Mouse (Mus musculus) splenic B cell, adult 2 months (primary cell): ENCODE measurements around the gene Mrpl2.
A peak's percentile ranks its signal among the peaks of the same experiment; 100 is the strongest.

Experiments
- DNase-seq: peaks from one replicate; pipeline ENCODE4 v3.0.0-alpha.2; 2011; ENCODE audit warnings: low read depth, low spot score
- H3K27me3 ChIP-seq: 2 replicates; pipeline ENCODE4 v1.6.1; 2012; ENCODE audit warnings: mild to moderate bottlenecking, low read length, moderate library complexity, mixed read lengths; ENCODE audit not compliant: control insufficient read depth, poor library complexity, insufficient read depth, severe bottlenecking
- H3K36me3 ChIP-seq: 2 replicates; pipeline ENCODE4 v1.6.1; 2012; ENCODE audit warnings: mild to moderate bottlenecking, low read length, moderate library complexity, mixed read lengths; ENCODE audit not compliant: control insufficient read depth, poor library complexity, insufficient read depth, severe bottlenecking

Mrpl2 gene

DNA sequence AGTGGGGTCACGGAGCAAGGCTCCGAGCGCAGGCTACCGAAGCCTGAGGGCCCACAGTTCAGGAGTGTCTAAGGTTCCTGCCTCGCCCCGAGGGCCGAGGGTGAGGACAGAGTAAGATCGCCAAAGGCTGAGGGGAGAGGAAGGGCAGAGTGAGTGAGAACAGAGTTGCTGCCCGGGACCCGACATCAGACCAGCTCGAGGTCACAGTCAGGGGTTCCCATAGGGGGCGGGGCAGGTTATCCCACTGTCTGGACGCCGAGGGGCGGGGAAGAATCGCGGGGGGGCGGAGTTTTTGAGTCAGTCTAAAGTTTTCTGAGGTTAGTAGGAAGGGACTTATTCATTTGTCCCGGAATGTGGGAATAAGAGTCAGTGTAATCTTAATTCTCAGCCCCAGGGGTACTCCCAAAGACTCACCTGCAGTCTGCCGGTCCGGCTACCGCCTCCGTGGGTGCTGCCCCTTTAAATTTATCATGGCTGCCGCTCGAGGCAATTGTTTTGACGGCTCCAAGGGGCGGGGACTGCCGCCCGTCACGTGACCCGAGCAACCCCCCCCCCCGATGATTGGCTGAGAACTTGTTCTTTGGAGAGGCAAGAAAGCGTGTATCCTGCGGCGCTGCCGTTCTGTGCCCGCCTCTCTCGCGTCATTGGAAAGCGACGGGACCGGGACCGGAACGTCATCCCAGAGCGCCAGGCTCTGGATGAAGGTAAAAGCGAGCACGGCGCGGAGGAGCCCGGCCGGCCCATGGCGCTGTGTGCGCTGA is at the start of gene Mrpl2, which contains the start of gene Klc4:
TSS of gene Mrpl2 (plus strand) at position 669 of the 761 bp plus-strand sequence.
TSS of gene Klc4 (minus strand) at position 462 of the 761 bp plus-strand sequence.
- no peaks in the 10 kb centered on the region for H3K36me3 ChIP-seq
- no peaks in the 10 kb centered on the region for H3K27me3 ChIP-seq
- DNase-seq: peak; percentile 99

DNA sequence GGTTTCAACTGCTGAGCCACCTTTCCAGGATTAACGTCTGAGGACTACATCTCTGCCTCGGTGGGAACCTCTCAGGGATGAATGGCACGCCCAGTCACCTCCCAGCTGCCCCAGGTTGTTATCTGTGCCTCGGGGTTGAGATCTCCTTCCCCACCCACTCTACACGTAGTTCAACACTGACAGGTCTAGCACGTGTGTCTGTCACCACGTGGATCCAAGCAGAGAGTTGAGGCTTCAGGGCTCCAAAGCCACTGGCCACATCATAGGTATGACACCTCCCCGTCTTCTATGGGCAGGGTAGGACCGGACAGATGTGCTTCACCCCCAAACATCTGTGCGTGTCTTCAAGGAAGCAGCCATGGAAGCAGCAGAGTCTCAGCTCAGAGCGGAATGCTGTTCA is 48.1 kb upstream of the Mrpl2 start:
- DNase-seq: no peak
- no peaks in the 10 kb centered on the region for H3K27me3 ChIP-seq
- H3K36me3 ChIP-seq: no peaks in the 10 kb centered on the region

DNA sequence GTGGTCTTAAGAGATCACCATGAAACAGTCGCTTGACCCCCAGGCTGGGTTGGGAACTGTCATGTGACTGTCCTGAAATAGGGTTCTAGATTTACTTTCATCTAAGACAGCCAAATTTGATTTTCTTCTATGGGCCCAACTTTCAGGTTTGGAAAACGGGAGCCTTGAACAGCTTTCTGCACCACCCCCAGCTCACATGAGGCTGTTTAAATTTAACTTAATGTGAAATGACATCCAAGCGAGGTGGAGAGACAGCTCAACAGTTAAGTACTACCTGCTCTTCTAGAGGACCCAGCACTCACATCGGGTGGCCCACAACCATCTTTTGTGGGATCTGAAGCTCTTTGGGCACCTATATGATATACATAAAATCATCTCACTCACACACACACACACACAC is 47.1 kb upstream of the Mrpl2 start:
- no peak for DNase-seq
- Histone ChIP-seq H3K27me3 (no peaks in the 10 kb centered on the region), H3K36me3 (no peaks in the 10 kb centered on the region)

DNA sequence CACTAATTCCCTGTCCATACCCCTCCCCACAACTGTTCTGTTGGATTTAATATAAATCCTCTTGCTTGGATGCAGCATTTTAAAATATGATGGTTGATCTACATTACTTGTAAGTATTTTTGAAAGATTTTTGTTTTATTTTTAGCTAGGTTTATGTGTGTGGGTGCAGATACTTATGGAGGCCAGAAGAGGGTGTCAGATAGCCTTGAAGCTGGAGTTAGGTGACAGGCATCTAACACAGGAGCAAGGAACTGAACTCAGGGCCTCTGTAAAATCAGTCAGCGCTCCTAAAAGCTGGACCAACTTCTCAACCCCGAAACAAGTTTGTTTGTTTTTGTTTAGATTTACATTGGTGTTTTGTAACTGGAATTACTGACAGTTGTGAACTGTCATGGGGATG is 45.5 kb upstream of the Mrpl2 start:
- peak; percentile 7 for DNase-seq

DNA sequence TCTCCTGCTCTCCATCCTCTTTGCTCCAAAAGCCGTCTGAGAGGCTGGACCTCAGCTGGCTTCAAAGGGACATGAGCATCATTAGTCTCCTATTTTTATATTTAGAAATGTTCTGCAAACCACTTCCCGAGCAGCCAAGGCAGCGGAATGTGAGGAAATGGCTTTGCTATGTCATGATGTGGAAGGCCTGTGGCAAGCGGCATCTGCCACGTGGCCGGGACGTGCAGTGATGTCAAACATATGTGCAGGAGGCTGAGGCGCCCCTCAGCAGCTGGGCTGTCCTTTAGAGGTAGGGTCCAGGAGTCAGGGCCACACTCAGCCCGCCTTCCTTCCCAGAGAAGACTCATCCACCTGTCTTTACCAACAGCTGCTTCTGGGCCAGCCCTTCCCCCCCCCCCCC is 43.8 kb upstream of the Mrpl2 start:
- Histone ChIP-seq H3K27me3 (no peaks in the 10 kb centered on the region), H3K36me3 (no peaks in the 10 kb centered on the region)
- DNase-seq: no peak

More for the DNA sequence above, 45.5 kb upstream of the Mrpl2 start:
- no peaks in the 10 kb centered on the region for H3K27me3 ChIP-seq
- no peaks in the 10 kb centered on the region for H3K36me3 ChIP-seq

DNA sequence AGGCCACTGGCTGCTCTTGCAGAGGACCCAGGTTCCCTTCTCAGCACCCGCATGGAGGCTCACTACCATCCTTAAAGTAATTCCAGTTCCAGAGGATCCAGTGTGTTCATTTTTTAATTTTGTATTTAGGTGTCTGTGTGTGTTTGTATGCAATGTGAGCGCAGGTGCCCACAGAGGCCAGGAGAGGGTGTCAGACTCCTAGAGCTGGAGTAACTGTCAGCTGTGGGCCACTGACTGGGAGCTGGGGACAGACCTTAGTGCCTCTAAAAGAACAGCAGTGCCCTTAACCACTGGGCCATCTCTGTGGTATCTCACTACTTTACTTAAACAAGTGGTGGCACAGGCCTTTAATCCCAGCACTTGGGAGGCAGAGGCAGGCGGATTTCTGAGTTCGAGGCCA is 42.8 kb upstream of the Mrpl2 start:
- Histone ChIP-seq H3K36me3 (no peaks in the 10 kb centered on the region), H3K27me3 (no peaks in the 10 kb centered on the region)
- DNase-seq: no peak

DNA sequence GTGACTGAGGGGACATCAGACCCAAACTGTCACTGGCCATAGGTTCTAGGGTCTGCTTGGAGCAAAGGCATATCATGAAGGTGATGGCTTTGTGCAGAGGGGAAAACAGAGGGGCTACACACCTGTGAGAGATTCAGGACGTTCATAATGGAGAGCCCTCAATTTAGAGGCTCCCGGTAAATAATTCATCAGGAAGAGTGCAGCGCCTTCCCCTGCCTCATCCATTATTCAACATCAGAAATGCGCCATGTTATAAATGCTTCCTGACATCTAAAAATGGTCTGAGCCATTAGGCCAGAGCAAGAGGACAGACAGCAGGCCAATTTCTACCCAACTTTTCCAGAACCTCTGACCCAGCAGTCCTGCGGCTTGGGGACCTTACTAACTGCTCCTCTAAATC is 40.9 kb upstream of the Mrpl2 start:
- Histone ChIP-seq H3K36me3 (no peaks in the 10 kb centered on the region), H3K27me3 (no peaks in the 10 kb centered on the region)
- no peak for DNase-seq

DNA sequence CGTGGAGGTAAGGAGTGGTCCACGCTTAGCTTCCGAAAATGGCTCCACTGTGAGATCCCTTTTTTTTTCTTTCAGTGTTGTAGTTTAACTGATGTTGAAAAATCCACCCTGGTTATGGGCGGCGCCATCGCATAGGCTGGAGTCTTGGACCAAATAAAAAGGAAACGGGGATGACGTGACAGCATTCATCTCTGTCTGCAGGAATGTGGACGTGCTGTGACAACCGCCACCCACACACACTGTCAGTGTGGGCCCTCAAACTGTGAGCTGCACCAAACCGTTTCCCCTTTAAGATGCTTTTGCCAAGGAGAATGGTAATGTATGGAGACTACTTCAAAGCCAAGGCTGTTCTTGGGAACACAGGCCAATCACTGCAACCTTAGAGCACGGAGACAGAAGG is 40.0 kb upstream of the Mrpl2 start:
- no peaks in the 10 kb centered on the region for H3K36me3 ChIP-seq
- no peak for DNase-seq
- no peaks in the 10 kb centered on the region for H3K27me3 ChIP-seq

DNA sequence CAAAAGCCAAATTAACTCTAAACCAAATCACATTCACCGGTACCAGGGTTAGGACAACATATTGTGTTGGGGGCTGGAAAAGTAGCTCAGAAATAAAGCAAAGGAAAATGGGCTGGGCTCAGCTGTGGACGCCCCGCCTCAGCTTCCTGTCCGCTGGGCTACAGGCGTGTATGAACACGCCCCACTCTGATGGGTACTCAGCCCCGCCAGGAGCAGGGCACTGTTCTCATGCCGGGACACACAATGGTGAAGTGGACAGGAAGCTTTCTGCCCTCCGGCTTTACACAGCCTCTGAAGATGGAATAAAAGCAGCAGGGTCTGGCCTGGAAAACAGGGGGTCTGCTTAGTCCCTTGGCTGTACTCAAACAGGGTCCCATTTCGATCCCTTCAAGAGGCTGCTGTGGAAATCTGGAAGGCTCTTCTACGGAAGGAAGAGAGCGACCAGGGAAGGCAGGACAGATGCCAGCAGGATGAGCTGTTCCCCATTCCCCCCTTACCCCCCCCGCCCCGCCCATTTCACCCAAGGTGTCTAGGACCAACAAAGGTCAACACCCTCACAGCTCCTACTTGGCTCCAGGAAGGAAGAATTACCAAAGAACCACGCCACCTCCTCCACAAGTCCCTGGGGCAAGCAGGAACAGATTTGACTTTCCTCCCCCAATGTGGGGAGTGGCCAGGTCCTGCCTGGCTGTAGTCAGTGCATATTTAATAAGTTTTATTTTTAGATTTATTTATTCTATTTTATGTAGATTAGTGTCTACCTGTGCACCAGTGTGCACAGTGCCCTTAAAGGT is 36.1 kb upstream of the Mrpl2 start:
- DNase-seq: no peak
- Histone ChIP-seq H3K36me3 (no peaks in the 10 kb centered on the region), H3K27me3 (no peaks in the 10 kb centered on the region)

DNA sequence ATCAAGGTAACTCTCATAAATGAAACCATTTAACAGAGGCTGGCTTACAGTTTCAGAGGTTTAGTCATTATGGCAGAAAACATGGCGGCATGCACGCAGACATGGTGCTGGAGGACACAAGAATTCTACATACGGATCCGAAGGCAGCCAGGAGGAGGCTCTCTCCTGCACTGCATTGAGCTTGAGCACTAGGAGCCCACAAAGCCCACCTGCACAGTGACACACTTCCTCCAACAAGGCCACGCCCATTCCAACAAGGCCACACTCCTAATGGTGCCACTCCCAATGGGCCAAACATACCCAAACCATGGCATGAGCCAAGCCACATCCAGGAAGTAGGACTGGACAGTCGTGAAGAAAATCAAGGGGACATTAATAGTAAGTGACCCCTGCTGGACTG is 34.7 kb upstream of the Mrpl2 start:
- Histone ChIP-seq H3K27me3 (no peaks in the 10 kb centered on the region), H3K36me3 (no peaks in the 10 kb centered on the region)
- no peak for DNase-seq

DNA sequence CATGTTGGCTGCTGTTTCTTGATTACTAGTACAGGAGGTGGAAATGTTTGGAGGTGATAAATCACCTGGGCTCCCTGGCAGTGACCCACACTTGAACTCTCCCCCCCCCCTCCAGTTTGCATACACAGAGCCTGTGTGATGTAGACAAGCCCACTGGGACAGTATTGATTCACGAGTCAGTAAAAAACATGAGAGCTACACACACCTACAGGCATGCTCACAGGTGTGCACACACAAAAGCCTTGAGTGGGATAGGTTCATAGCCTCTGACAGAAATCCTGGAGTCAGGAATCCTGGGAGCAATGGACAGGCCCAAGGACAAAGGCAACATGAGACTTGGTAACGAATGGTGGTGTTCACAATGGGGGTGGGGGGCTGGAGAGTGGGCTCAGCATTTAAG is 33.8 kb upstream of the Mrpl2 start:
- Histone ChIP-seq H3K27me3 (no peaks in the 10 kb centered on the region), H3K36me3 (no peaks in the 10 kb centered on the region)
- no peak for DNase-seq

DNA sequence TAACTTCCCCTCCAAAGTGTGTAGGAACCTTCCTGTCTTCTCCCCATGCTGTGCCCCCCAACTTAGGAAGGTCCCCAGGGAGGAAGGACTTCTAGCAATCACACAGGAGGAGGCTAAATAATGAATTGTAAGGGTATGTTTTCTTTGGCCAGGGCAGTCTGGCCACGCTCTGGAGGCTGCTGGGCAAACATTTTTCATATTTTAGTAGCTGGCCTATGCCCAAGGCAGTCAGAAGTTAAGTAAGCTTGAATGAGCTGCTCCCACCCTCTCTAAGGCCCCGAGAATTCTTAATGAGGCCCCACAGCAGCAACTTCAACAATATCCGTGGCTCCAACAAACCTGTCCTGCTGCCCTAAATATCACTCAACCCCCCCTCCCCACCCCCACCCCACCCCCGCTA is 33.2 kb upstream of the Mrpl2 start:
- no peak for DNase-seq
- no peaks in the 10 kb centered on the region for H3K27me3 ChIP-seq
- H3K36me3 ChIP-seq: no peaks in the 10 kb centered on the region

DNA sequence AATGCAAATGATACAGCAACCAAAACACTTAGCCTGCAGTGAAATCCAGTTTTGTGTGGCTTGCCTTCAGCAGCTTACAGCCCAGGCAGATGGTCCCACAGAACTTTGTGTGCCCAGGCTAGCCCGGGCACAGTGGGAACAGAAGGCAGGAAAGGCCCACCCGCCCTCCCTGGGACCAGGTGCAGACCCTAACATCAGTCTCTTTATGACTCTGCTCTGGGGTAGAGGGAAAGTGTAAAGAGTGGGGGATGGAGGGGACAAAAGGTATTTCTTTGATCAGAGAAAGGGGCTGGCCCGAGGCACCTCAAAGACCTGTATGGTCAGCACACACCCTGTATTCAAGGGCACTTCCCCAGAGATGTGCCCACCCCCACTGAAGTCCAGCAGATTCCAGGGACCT is 32.8 kb upstream of the Mrpl2 start:
- no peak for DNase-seq
- Histone ChIP-seq H3K27me3 (no peaks in the 10 kb centered on the region), H3K36me3 (no peaks in the 10 kb centered on the region)

DNA sequence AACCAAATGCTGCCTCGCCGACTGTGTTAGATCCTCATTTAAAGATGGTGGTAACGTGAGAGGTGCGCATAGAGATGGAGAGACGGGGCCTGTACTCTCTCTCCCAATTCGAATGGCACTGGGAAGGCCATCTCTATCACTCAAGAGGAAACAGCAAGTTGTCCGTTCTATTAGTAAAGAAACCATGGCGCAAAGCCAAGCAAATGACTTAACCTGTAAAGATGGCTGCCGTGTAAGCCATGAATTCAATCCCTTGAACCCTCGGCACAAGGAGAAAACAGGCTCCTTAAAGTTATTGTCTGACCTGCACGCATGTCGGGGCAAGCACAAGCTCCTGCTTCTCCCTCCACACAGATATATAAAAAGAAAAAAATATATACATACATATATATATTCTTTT is 28.2 kb upstream of the Mrpl2 start:
- DNase-seq: no peak
- Histone ChIP-seq H3K27me3 (no peaks in the 10 kb centered on the region), H3K36me3 (no peaks in the 10 kb centered on the region)

DNA sequence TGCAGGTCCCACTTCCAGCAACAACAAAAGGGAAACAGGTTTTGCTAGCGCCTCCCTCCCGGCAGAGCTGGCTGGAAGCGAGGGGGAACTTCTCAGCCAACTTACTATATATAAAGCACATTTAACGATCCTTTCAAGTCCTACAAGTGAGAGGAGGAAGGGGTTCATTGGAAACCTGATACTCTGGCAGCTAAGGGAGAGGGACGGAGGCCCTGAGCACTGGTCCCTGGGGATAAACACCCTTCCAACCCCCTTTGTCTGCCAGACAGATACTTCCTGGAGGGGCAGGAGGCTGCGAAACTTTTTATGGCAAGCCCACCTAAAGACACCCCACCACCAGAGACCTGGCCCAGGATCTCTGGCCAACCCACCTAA is 27.6 kb upstream of the Mrpl2 start:
- DNase-seq: no peak
- Histone ChIP-seq H3K36me3 (no peaks in the 10 kb centered on the region), H3K27me3 (no peaks in the 10 kb centered on the region)
